Mouse (Mus musculus) myocyte (in vitro differentiated cells): ENCODE measurements around the gene Serp1. TPM values are rescaled to one million over a fixed set of nuclear protein-coding genes. Genes with fewer than 3 reads are reported as not detected.

ENCODE experiments used
- H3K27me3 ChIP-seq: one replicate; pipeline ENCODE4 v1.6.1; 2011; ENCODE audit not compliant: control insufficient read depth, insufficient read depth, insufficient read length
- H3K36me3 ChIP-seq: one replicate; pipeline ENCODE4 v1.6.1; 2011; ENCODE audit not compliant: control insufficient read depth, insufficient read depth
- H3K4me2 ChIP-seq: one replicate; pipeline ENCODE4 v1.6.1; 2011; ENCODE audit warnings: low read depth, control low read depth
- H3K4me3 ChIP-seq: one replicate; pipeline ENCODE4 v1.5.1; 2011; ENCODE audit warnings: mild to moderate bottlenecking, control low read depth, moderate library complexity
- H3K79me2 ChIP-seq: one replicate; pipeline ENCODE4 v1.6.1; 2011; ENCODE audit not compliant: control insufficient read depth, insufficient read depth
- H3ac ChIP-seq: one replicate; pipeline ENCODE4 v1.6.1; 2011; ENCODE audit not compliant: control insufficient read depth, insufficient read length
- CEBPB ChIP-seq: IDR thresholded peaks from 2 replicates; pipeline ENCODE4 v1.6.1; 2011; ENCODE audit warnings: mild to moderate bottlenecking, moderate library complexity; ENCODE audit not compliant: poor library complexity, insufficient read depth, severe bottlenecking
- E2F4 ChIP-seq: IDR thresholded peaks from one replicate; pipeline ENCODE4 v1.6.1; 2011; ENCODE audit warnings: mild to moderate bottlenecking, control low read depth, moderate library complexity; ENCODE audit not compliant: insufficient read depth
- MAX ChIP-seq: IDR thresholded peaks from one replicate; pipeline ENCODE4 v1.6.1; 2011; ENCODE audit warnings: low read depth, mild to moderate bottlenecking, control low read depth
- MYOD1 ChIP-seq, 3 experiments: IDR thresholded peaks; one replicate each; pipeline ENCODE4 v1.6.1; 2011; ENCODE audit warnings: control low read depth in 2 of 3, low read depth in 2 of 3, mild to moderate bottlenecking in 2 of 3, moderate library complexity in 1 of 3; ENCODE audit not compliant: insufficient read length in 2 of 3, control insufficient read depth in 1 of 3
- MYOG ChIP-seq, 3 experiments: IDR thresholded peaks; one replicate each; pipeline ENCODE4 v1.6.1; 2011; ENCODE audit warnings: control low read depth in 2 of 3, low read depth in 2 of 3, mild to moderate bottlenecking in 2 of 3; ENCODE audit not compliant: insufficient read length in 2 of 3, control insufficient read depth in 1 of 3, insufficient read depth in 1 of 3
- POLR2A ChIP-seq: IDR thresholded peaks from one replicate; pipeline ENCODE4 v1.6.1; 2011; ENCODE audit warnings: low read depth, mild to moderate bottlenecking, control low read depth, moderate library complexity; ENCODE audit not compliant: insufficient read length
- POLR2AphosphoS2 ChIP-seq: IDR thresholded peaks from one replicate; pipeline ENCODE4 v1.6.1; 2011; ENCODE audit warnings: low read depth, control low read depth; ENCODE audit not compliant: insufficient read length
- REST ChIP-seq: IDR thresholded peaks from one replicate; pipeline ENCODE4 v1.6.1; 2011; ENCODE audit warnings: mild to moderate bottlenecking, control low read depth, moderate library complexity; ENCODE audit not compliant: insufficient read depth, insufficient read length
- SRF ChIP-seq: IDR thresholded peaks from one replicate; pipeline ENCODE4 v1.6.1; 2011; ENCODE audit warnings: low read depth; ENCODE audit not compliant: control insufficient read depth, insufficient read length
- TCF12 ChIP-seq: IDR thresholded peaks from one replicate; pipeline ENCODE4 v1.6.1; 2011; ENCODE audit warnings: mild to moderate bottlenecking, control low read depth; ENCODE audit not compliant: poor library complexity, insufficient read depth, severe bottlenecking
- TCF3 ChIP-seq: IDR thresholded peaks from one replicate; pipeline ENCODE4 v1.6.1; 2011; ENCODE audit warnings: low read depth, control low read depth; ENCODE audit not compliant: insufficient read length
- USF1 ChIP-seq: IDR thresholded peaks from one replicate; pipeline ENCODE4 v1.6.1; 2011; ENCODE audit warnings: low read depth, mild to moderate bottlenecking, control low read depth, moderate library complexity
- polyA plus RNA-seq: library from polyadenylated mRNA; unstranded; fragments of >200 nt; fragmentation: generic; extraction: Trizol; gene quantifications from one replicate; pipeline ENCODE4 v1.2.1, GENCODE M21; 2012; ENCODE audit warnings: missing spikeins

Gene Serp1
- polyA plus RNA-seq, 1 experiment, result 28.3 TPM

DNA sequence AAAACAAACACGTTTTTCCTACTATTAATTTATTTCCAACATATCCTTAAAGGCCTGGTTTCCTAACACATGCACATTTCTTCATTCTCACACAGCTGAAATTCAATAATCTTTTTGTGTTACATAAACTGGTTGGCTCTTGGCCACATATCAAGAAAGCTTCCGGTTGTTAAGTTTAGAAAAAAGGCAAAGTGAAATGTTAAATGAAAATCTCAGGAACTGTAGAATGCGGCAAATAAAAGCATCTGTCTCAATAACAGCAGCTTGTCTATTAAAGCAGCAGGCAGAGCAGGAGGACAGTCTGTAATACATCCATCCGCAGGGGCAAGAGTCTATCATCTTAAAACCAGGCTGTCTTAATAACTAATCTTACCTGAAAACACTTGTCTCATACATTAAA is 1.4 kb downstream of the Serp1 start:
- Histone ChIP-seq H3K79me2 (peaks cover 46% of the 10 kb centered on the region), H3K27me3 (no peaks in the 10 kb centered on the region), H3K36me3 (peaks cover 16% of the 10 kb centered on the region), H3K4me2 (peak overlapping the region; percentile 76), H3K4me3 (peak overlapping the region; percentile 53), H3ac (no peak overlapping the region)
- TF ChIP-seq TCF12 (no peak), CEBPB (no peak), TCF3 (no peak)

DNA sequence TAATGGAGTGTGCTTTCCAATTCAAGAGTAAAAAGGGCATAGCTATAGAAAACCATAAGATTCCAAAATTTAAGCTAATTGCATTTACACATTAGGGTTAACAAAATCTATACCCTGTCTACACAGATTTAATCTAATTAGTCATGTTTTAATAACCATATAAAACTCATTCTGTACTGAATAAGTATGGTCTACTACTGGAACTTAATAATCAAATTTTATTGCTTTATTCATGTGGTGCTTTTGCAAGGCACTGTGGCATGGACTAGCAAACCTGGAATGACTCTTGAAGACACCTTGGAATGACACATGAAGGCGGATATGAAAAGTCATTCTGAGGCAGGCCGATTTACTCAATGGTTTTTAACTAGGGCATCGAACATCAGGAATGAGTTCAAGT is 2.3 kb downstream of the Serp1 start:
- Histone ChIP-seq H3ac (no peak overlapping the region), H3K4me2 (no peak overlapping the region), H3K4me3 (no peak overlapping the region), H3K79me2 (peaks cover 43% of the 10 kb centered on the region), H3K36me3 (peaks cover 16% of the 10 kb centered on the region), H3K27me3 (no peaks in the 10 kb centered on the region)
- TF ChIP-seq MAX (no peak), SRF (no peak), MYOD1 (IDR thresholded peaks at IDR 0.05; ENCODE audit: control insufficient read depth in 1 of 3, insufficient read length in 2 of 3, low read depth in 2 of 3) (no peak), POLR2A (no peak), E2F4 (no peak), USF1 (no peak), TCF12 (no peak), CEBPB (no peak), TCF3 (no peak), POLR2AphosphoS2 (no peak), MYOG (IDR thresholded peaks at IDR 0.05; ENCODE audit: control insufficient read depth in 1 of 3, insufficient read depth in 1 of 3, insufficient read length in 2 of 3, low read depth in 2 of 3) (no peak)

DNA sequence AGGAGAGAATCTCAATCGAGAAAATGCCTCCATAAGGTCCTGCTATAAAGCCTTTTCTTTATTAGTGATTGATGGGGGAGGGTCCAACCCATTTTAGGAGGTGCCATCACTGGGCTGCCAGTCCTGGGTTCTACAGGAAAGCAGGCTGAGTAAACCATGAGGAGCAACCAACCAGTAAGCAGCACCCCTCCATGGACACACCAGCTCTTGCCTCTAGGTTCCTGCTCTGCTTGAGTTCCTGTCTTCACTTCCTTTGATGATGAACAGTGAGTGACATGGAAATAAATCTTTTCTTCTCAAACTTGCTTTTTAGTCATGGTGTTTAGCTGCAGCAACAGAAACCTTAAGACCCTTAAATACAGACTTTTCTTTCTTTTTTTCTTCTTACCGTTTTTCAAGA is 4.3 kb downstream of the Serp1 start:
- Histone ChIP-seq H3K27me3 (no peaks in the 10 kb centered on the region), H3K4me3 (no peak overlapping the region), H3K4me2 (no peak overlapping the region), H3K36me3 (peaks cover 16% of the 10 kb centered on the region), H3K79me2 (peaks cover 23% of the 10 kb centered on the region), H3ac (no peak overlapping the region)
- no peak for TF ChIP-seq CEBPB
- TF ChIP-seq E2F4, result no peak
- no peak for TF ChIP-seq MAX
- no peak for TF ChIP-seq TCF3
- TF ChIP-seq POLR2AphosphoS2, result no peak
- TF ChIP-seq REST, result no peak
- no peak for TF ChIP-seq MYOD1 (IDR thresholded peaks at IDR 0.05; ENCODE audit: control insufficient read depth in 1 of 3, insufficient read length in 2 of 3, low read depth in 2 of 3)

DNA sequence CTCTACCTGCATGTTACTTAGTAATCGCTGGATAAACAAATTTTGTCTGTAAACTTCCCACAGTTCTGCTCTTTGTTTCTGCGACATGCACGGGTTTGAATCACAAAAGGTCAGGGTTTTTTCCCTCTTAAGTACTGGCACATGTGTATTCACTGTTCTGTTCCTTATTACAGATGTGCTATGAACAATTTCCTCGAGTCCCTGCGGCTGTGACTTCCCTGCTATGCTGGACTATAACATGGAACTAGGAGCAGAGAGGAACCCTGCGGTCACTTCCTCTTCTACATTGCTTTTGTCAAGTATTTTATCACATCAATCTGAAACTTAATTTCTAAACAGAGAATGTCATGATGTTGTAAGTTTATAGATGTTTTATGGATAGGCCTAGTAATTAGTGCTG is 5.4 kb downstream of the Serp1 start:
- Histone ChIP-seq H3K36me3 (peaks cover 16% of the 10 kb centered on the region), H3K79me2 (peaks cover 16% of the 10 kb centered on the region), H3ac (no peak overlapping the region), H3K4me2 (no peak overlapping the region), H3K4me3 (no peak overlapping the region), H3K27me3 (no peaks in the 10 kb centered on the region)
- TF ChIP-seq MYOD1 (IDR thresholded peaks at IDR 0.05; ENCODE audit: control insufficient read depth in 1 of 3, insufficient read length in 2 of 3, low read depth in 2 of 3), result no peak
- no peak for TF ChIP-seq SRF
- no peak for TF ChIP-seq MYOG (IDR thresholded peaks at IDR 0.05; ENCODE audit: control insufficient read depth in 1 of 3, insufficient read depth in 1 of 3, insufficient read length in 2 of 3, low read depth in 2 of 3)
- TF ChIP-seq TCF12, result no peak
- no peak for TF ChIP-seq POLR2AphosphoS2
- no peak for TF ChIP-seq CEBPB
- TF ChIP-seq POLR2A, result no peak
- TF ChIP-seq USF1, result no peak

DNA sequence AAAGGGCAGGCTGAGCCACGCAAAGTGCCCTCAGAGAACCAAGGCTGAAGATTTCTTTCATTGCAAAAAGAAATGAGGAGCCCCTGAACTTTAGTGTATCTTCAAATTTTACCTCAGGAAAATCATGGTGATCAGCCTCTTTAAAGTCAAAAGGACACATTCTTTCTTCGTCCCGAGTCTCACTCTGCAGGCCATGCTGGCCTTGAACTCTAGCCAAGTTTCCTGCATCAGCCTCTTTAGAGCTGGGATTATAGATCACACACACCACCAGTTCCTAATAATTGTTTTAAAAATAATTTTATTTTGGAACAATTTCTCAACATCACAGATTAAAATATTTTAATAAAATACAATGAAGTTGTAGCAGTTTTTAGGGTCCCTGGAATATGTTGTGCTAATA is 6.2 kb downstream of the Serp1 start:
- H3K79me2 ChIP-seq, result peaks cover 9% of the 10 kb centered on the region
- H3K27me3 ChIP-seq, result no peaks in the 10 kb centered on the region
- H3K4me2 ChIP-seq, result no peak overlapping the region
- no peak overlapping the region for H3K4me3 ChIP-seq
- TF ChIP-seq REST (no peak), E2F4 (no peak), MYOG (IDR thresholded peaks at IDR 0.05; ENCODE audit: control insufficient read depth in 1 of 3, insufficient read depth in 1 of 3, insufficient read length in 2 of 3, low read depth in 2 of 3) (no peak), POLR2A (no peak), TCF12 (no peak), SRF (no peak), USF1 (no peak), TCF3 (no peak), MYOD1 (IDR thresholded peaks at IDR 0.05; ENCODE audit: control insufficient read depth in 1 of 3, insufficient read length in 2 of 3, low read depth in 2 of 3) (no peak)
- H3ac ChIP-seq, result no peak overlapping the region
- peaks cover 16% of the 10 kb centered on the region for H3K36me3 ChIP-seq

DNA sequence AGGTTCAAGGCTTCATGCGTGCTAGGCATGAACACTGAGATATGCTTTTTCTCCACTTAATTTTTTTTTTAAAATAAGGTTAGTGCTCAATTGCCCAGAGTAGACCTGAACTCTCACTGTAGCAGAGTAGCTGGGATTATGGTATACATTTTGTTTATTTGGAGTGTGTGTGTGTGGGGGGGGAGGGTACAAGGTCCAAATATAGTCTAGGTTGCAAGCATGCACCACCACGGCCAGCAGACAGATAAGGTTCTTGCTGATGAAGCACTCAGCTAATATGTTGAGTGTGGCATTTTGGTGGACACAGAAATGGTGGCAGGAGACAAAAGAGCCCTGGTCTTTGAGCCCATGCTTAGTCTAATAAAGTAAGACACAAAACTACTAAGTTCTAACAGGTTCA is 6.7 kb downstream of the Serp1 start:
- Histone ChIP-seq H3K36me3 (peaks cover 16% of the 10 kb centered on the region), H3ac (no peak overlapping the region), H3K4me2 (no peak overlapping the region), H3K27me3 (no peaks in the 10 kb centered on the region), H3K79me2 (peaks cover 3% of the 10 kb centered on the region), H3K4me3 (no peak overlapping the region)
- no peak for TF ChIP-seq POLR2AphosphoS2
- TF ChIP-seq E2F4, result no peak
